Mouse (Mus musculus) liver, embryonic 14.5 days (tissue): ENCODE measurements around the gene Bcar3. TPM values are rescaled to one million over a fixed set of nuclear protein-coding genes. Genes with fewer than 3 reads are reported as not detected.
"Not testable (repeated sequence)": the region's sequence is repeated elsewhere in the genome, so short reads cannot be mapped to it uniquely, and the experiment has no call there.

Experiments
- ATAC-seq: fragments of 200-750 bp; cut with Nextera tagmentation; 2 replicates; pipeline ENCODE4 v1.8.0; 2017; ENCODE audit warnings: moderate number of reproducible peaks, mild to moderate bottlenecking, moderate library complexity; ENCODE audit not compliant: insufficient read depth
- DNase-seq, 3 experiments: peaks; one replicate each; pipeline ENCODE4 v3.0.0-alpha.2; 2012 to 2013; ENCODE audit warnings: low read depth in 3 of 3, low spot score in 3 of 3
- H3K27ac ChIP-seq: fragments of 300-500 bp; sonication (generic); 2 replicates; pipeline ENCODE4 v1.5.1; 2014; ENCODE audit warnings: moderate library complexity, mild to moderate bottlenecking, control low read depth, inconsistent platforms
- H3K27me3 ChIP-seq: fragments of 300-500 bp; sonication (generic); 2 replicates; pipeline ENCODE4 v1.6.1; 2014; ENCODE audit warnings: mild to moderate bottlenecking, low read length, moderate library complexity; ENCODE audit not compliant: control insufficient read depth, insufficient read depth
- H3K36me3 ChIP-seq: fragments of 300-500 bp; sonication (generic); replicated peaks from 2 replicates; pipeline ENCODE4 v1.6.1; 2014; ENCODE audit warnings: low read depth; ENCODE audit not compliant: control insufficient read depth, insufficient read depth
- H3K4me1 ChIP-seq, 2 experiments: fragments of 200-500 bp in 1 of 2; fragments of 300-500 bp in 1 of 2; sonication (generic) in 1 of 2; replicated peaks; 2 replicates each; pipeline ENCODE4 v1.6.1; 2012 to 2014; ENCODE audit warnings: antibody characterized with exemption in 1 of 2, inconsistent platforms in 1 of 2, low read length in 1 of 2; ENCODE audit not compliant: control insufficient read depth in 2 of 2, insufficient read depth in 2 of 2
- H3K4me2 ChIP-seq: fragments of 300-500 bp; sonication (generic); 2 replicates; pipeline ENCODE4 v1.6.1; 2014; ENCODE audit warnings: low read depth, mild to moderate bottlenecking, control low read depth, moderate library complexity
- H3K4me3 ChIP-seq, 2 experiments: fragments of 200-500 bp in 1 of 2; fragments of 300-500 bp in 1 of 2; sonication (generic) in 1 of 2; 2 replicates each; pipeline ENCODE4 v1.5.1; 2012 to 2014; ENCODE audit warnings: low read depth in 2 of 2, low read length in 2 of 2, mild to moderate bottlenecking in 2 of 2, control low read depth in 1 of 2, inconsistent platforms in 1 of 2, moderate library complexity in 1 of 2; ENCODE audit not compliant: insufficient read depth in 1 of 2
- H3K9ac ChIP-seq: fragments of 300-500 bp; sonication (generic); replicated peaks from 2 replicates; pipeline ENCODE4 v1.6.1; 2014; ENCODE audit warnings: mild to moderate bottlenecking, control low read depth, moderate library complexity
- H3K9me3 ChIP-seq: fragments of 300-500 bp; sonication (generic); 2 replicates; pipeline ENCODE4 v1.6.1; 2016; ENCODE audit warnings: low read length, mixed read lengths; ENCODE audit not compliant: control insufficient read depth
- CTCF ChIP-seq: IDR thresholded peaks from 2 replicates; pipeline ENCODE4 v1.5.1; 2016; ENCODE audit warnings: antibody characterized with exemption, low read depth, control low read depth
- EP300 ChIP-seq: IDR thresholded peaks from 2 replicates; pipeline ENCODE4 v1.6.1; 2016; ENCODE audit warnings: antibody characterized with exemption, low read depth
- WGBS: fragments of 180-500 bp; shearing (Covaris S2); extraction: QIAGEN DNeasy Blood & Tissue Kit; methylation state at CpG from one replicate; pipeline ENCODE4 v1.1.7; 2014; ENCODE audit not compliant: insufficient replicate concordance; 5-methylcytosine and 5-hydroxymethylcytosine counted together
- polyA plus RNA-seq, 2 experiments: library from polyadenylated mRNA; depleted of rRNA in 1 of 2; stranded (reverse) in 1 of 2; unstranded in 1 of 2; fragments of >200 nt; fragmentation: Nextera tagmentation in 1 of 2; extraction: Ambion mirVana in 1 of 2; gene quantifications; 2 replicates each; pipeline versions ENCODE4 v1.2.1 to v1.2.3; 2012 to 2014

The Bcar3 gene
- polyA plus RNA-seq, 2 experiments = 3.1 to 3.5 TPM

GRCm38 (mm10) chr3:122386444-122386843, 92.5 kb downstream of the Bcar3 start:
- no peak for TF ChIP-seq EP300
- no peak for TF ChIP-seq CTCF
- ATAC-seq = no peak
- WGBS = 76% methylated on average over 5 of the region's 5 CpGs

GRCm38 (mm10) chr3:122387771-122388170, 93.8 kb downstream of the Bcar3 start:
- no peaks in the 10 kb centered on the region for H3K9me3 ChIP-seq
- TF ChIP-seq EP300 (no peak), CTCF (no peak)
- no peaks in the 10 kb centered on the region for H3K36me3 ChIP-seq
- H3K4me3 ChIP-seq = no peak overlapping the region
- ATAC-seq = no peak
- H3K9ac ChIP-seq = no peak overlapping the region
- H3K4me2 ChIP-seq = no peak overlapping the region
- H3K27me3 ChIP-seq = no peaks in the 10 kb centered on the region
- no peaks in the 10 kb centered on the region for H3K4me1 ChIP-seq
- H3K27ac ChIP-seq = no peak overlapping the region
- WGBS = 43% methylated on average over 3 of the region's 3 CpGs
- no peak for DNase-seq

More at GRCm38 (mm10) chr3:122386444-122386843, 92.5 kb downstream of the Bcar3 start:
- no peaks in the 10 kb centered on the region for H3K4me1 ChIP-seq
- H3K4me3 ChIP-seq = no peak overlapping the region
- no peak overlapping the region for H3K27ac ChIP-seq
- H3K36me3 ChIP-seq = no peaks in the 10 kb centered on the region
- H3K27me3 ChIP-seq = no peaks in the 10 kb centered on the region
- no peaks in the 10 kb centered on the region for H3K9me3 ChIP-seq
- no peak for DNase-seq
- no peak overlapping the region for H3K4me2 ChIP-seq
- no peak overlapping the region for H3K9ac ChIP-seq

GRCm38 (mm10) chr3:122389972-122390371, 96.0 kb downstream of the Bcar3 start:
- 55% methylated on average over 5 of the region's 5 CpGs for WGBS
- ATAC-seq (no peak), DNase-seq (no peak)
- no peaks in the 10 kb centered on the region for H3K36me3 ChIP-seq
- TF ChIP-seq EP300 (no peak), CTCF (no peak)
- no peak overlapping the region for H3K9ac ChIP-seq
- no peaks in the 10 kb centered on the region for H3K4me1 ChIP-seq
- no peaks in the 10 kb centered on the region for H3K27me3 ChIP-seq
- no peak overlapping the region for H3K27ac ChIP-seq
- no peak overlapping the region for H3K4me2 ChIP-seq
- no peak overlapping the region for H3K4me3 ChIP-seq
- no peaks in the 10 kb centered on the region for H3K9me3 ChIP-seq

GRCm38 (mm10) chr3:122391098-122391497, 97.2 kb downstream of the Bcar3 start:
- H3K4me3 ChIP-seq = no peak overlapping the region
- H3K9me3 ChIP-seq = no peaks in the 10 kb centered on the region
- ATAC-seq (no peak), DNase-seq (no peak)
- no peaks in the 10 kb centered on the region for H3K4me1 ChIP-seq
- H3K27me3 ChIP-seq = no peaks in the 10 kb centered on the region
- WGBS = 67% methylated on average over 2 of the region's 2 CpGs
- H3K4me2 ChIP-seq = no peak overlapping the region
- H3K36me3 ChIP-seq = no peaks in the 10 kb centered on the region
- TF ChIP-seq EP300 (no peak), CTCF (no peak)
- H3K9ac ChIP-seq = no peak overlapping the region
- no peak overlapping the region for H3K27ac ChIP-seq

- ATAC-seq (no peak), DNase-seq (no peak)
- Histone ChIP-seq H3K36me3 (no peaks in the 10 kb centered on the region), H3K9ac (no peak overlapping the region), H3K27me3 (no peaks in the 10 kb centered on the region), H3K4me1 (no peaks in the 10 kb centered on the region), H3K4me2 (no peak overlapping the region), H3K27ac (no peak overlapping the region), H3K9me3 (no peaks in the 10 kb centered on the region), H3K4me3 (no peak overlapping the region)
- TF ChIP-seq CTCF (no peak), EP300 (no peak)
- 30% methylated on average over 12 of the region's 12 CpGs for WGBS
These were observed 97.9 kb downstream of the Bcar3 start for GRCm38 (mm10) chr3:122391816-122392215.

GRCm38 (mm10) chr3:122393411-122393810, 99.5 kb downstream of the Bcar3 start:
- H3K9me3 ChIP-seq, H3K4me3 ChIP-seq, DNase-seq, H3K36me3 ChIP-seq, ATAC-seq, H3K27me3 ChIP-seq, H3K9ac ChIP-seq, H3K4me2 ChIP-seq, H3K4me1 ChIP-seq, H3K27ac ChIP-seq: not testable (repeated sequence)
- 51% methylated on average over 4 of the region's 4 CpGs for WGBS
